Mouse (Mus musculus) frontal cortex, adult (tissue): ENCODE measurements at regions not wholly inside any gene's neighbourhood (a gene's known extent, or its start where the extent isn't known, plus 50 kb on each side); places are given as distances from the start of the nearest gene placed in this dataset.

Experiments
- ATAC-seq: cut with Nextera tagmentation; 2 replicates; pipeline ENCODE4 v1.9.2; 2017; ENCODE audit warnings: mild to moderate bottlenecking, moderate library complexity, mixed read lengths; ENCODE audit not compliant: low TSS enrichment

GRCm38 (mm10) chr9:26060834-26061233, 579.5 kb downstream of the Eepd1 start:
- peak; percentile 92 for ATAC-seq

DNA sequence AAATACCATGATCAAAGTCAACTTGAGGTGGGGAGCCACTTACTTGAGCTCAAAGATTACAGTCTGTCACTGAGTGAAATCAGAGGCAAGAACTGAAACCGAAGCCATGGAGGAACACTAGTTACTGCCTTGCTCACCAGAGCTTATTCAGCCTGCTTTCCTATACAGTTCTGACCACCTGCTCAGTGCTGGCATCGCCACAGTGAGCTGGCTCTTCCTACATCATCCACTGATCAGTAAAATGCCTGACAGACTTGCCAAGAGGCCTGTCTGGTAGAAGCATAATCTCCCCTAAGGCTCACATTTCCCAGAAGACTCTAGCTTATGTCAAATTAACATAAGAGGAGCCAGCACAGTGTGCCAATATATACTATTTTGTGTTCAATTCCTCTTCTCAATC, 595.7 kb downstream of the Eepd1 start:
- ATAC-seq = no peak

- no peak for ATAC-seq
Observed at GRCm38 (mm10) chr9:26086524-26086923, 605.2 kb downstream of the Eepd1 start.

DNA sequence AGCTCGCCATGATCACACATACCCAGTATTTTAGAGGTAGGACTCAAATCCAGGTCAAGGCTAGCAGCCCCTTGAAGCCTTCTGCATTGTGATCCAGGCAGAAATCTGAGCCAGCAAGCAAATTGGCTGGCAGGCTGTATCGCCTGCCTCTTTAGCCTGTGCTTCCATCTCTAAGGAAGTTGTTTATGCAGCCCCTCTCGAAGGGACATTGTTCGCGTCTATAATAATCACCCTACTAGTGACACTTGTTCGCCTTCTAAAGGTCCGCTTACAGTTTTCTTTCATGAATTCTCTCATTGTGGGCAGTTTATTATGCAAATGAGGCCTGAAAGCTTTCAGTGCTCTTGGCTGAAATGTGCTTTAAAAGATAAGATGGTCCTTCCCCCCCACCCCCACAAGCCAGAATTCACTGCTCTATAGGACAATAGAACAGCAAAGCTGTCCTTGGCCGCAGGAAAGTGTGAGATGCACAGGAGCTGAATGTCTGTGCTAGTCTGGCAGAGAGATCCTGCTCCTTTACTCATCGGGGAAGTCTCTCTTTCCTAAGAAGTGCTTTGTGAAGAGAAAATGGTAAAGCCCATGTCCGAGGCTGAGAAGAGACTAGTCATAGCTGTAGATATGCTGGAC, 610.8 kb downstream of the Eepd1 start:
- ATAC-seq = no peak

DNA sequence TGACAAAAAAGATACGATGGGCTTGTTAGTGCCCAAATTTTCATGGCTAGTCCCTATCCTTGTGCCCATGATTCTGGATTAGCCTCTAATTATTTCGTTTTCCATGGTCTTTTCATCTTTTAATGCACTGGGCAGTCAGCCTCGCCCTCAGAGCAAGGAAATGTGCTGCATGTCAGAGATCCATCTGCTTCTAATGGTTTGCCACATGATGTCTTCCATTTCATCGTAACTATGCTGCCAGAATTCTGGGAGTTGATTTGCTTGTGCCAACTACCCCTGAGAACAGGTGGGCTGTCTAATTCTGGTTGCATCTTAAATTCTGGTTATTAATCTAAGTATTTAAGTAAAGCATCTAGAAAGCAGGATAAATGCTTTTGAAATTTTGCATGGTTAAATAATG, 622.8 kb downstream of the Eepd1 start:
- no peak for ATAC-seq

- ATAC-seq = no peak
Observed at GRCm38 (mm10) chr9:26121986-26122385, 611.5 kb upstream of the B3gat1 start.

DNA sequence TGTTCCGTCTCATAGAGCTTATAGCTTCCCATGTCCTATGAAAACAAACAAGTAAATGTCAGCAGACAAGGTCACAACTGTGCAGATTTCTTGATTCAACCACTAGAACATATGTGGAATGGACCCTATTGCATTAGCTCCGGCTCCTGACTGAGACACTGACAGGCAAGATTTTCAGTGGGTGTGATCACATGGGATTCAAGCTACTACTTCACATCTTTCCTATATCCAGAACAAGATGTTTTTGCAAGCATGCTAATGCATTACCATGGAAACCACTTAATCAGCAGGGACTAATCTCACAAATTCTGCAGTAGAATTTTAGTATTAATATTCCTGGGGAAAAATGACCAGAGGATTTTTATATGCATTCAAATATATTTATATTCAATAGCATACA, 598.9 kb upstream of the B3gat1 start:
- 0 out of 2 replicates have a peak, but pooled peaks have one; percentile 31 for ATAC-seq
